Mouse (Mus musculus): Measurements from ENCODE around the gene Hist4h4.

The Hist4h4 gene

DNA sequence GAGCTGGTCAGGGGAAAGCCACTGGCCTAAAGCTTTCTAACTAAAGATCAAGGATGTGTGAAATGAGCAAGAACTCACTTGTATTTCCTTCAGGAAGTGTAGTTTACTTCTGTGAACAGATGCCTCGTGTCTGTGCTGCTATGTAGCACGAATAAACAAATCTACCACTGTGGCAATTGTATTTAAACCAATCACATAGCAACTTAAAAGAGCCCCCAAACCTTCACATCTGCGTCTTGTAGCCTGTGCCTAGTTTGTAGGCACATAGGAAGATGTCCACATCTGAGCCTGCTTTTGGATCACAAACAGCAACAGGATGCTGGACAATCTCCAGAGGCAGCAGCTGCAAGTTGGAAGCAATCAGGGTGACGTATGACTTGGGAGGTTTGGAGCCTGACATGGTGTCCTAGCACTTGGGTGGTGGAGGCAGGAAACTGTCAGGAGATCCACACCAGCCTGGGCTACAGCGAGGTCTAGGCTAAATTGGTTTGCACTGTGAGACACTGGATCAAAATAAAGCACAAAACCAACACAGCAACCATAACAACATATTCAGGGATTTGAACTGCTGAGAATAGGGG lies 14.7 kb downstream of the Hist4h4 start:
- no peak for DNase-seq (ENCODE audit: low read depth in 2 of 2, low spot score in 2 of 2)

DNA sequence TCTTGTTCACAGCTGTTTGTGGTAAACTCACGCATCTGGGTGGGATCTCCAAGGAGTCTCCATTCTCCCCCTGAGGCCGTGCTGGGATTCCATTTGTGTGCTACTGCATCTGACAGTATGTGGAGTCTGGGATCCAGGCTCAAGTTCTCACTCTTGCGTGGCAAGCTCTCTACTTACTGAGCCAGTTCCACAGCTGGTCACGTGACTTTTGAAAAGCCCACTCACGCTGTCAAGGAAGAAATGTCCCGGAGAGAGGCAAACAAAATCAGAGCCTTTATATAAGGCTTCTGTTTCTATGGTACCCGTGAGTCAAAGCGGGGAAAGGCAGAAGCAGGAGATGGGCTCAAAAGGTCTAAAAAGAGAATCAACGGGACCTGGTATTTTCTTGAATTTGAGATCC lies 21.5 kb downstream of the Hist4h4 start:
- DNase-seq (ENCODE audit: low read depth in 2 of 2, low spot score in 2 of 2), result no peak

DNA sequence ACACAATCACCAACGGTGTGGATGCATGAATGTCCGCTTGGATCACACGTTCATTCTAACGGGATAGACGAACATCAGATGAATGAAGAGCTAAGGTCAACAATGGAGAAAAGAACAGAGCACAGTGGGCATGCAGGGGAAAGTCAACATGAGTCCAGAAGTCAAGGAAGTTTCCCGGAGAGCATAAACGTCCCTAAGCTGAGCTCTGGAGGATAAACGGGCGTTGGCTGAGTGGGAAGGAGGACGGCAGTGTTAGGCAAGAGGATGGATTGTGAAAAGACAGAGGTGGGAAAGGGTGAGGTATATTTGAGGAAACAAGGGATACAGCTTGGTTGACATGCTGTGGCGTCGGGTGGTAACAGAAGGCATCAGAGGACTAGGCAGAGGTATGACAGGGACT lies 22.1 kb downstream of the Hist4h4 start:
- DNase-seq (ENCODE audit: low read depth in 2 of 2, low spot score in 2 of 2), result no peak

GRCm38 (mm10) chr6:136781377-136781986 lies 22.7 kb downstream of the Hist4h4 start, which contains the start of gene Gucy2c:
Gene Gucy2c (minus strand): TSS chr6:136781765.
- DNase-seq (ENCODE audit: low read depth in 2 of 2, low spot score in 2 of 2), result no peak

- DNase-seq (ENCODE audit: low read depth in 2 of 2, low spot score in 2 of 2), result no peak
Observed at GRCm38 (mm10) chr6:136776392-136776791, 27.8 kb downstream of the Hist4h4 start.

- DNase-seq (ENCODE audit: low read depth in 2 of 2, low spot score in 2 of 2), result no peak
Observed at GRCm38 (mm10) chr6:136769859-136770258, 34.4 kb downstream of the Hist4h4 start.

- DNase-seq (ENCODE audit: low read depth in 2 of 2, low spot score in 2 of 2), result no peak
Observed at GRCm38 (mm10) chr6:136769143-136769542, 35.1 kb downstream of the Hist4h4 start.

DNA sequence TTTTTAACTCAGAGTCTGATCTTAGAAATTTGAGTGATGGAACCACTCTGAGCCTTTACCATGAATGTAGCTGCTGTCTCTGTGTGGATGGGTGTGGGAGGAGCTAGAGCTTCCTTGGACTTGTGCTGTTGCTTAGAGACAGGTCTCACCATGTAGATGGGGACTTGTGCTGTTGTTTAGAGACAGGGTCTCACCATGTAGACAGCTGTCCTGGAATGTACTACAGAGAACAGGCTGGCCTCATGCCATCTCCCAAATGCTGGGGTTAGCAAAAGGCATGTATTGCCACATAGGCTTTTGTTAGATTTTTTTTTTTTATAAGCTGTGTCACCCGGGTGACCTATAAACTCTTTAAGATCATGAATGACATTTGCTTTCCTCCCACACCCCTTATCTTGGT lies 40.3 kb downstream of the Hist4h4 start:
- DNase-seq (ENCODE audit: low read depth in 2 of 2, low spot score in 2 of 2), result no peak

Data from CD8-positive naive resting alpha-beta T cell, adult 2 months (primary cell).